Mouse (Mus musculus) left cerebral cortex, postnatal 14 days (tissue): ENCODE measurements around the gene Wdr6. TPM values are rescaled to one million over a fixed set of nuclear protein-coding genes. Genes with fewer than 3 reads are reported as not detected.
"Not testable (repeated sequence)": the region's sequence is repeated elsewhere in the genome, so short reads cannot be mapped to it uniquely, and the experiment has no call there.

Experiments used
- DNase-seq, 2 experiments: peaks; one replicate each; pipeline ENCODE4 v3.0.0; 2021 to 2022; ENCODE audit warnings: low spot score in 2 of 2, mixed read lengths in 1 of 2
- intact Hi-C: fragments of 180-260 bp; cut with DNase I; formaldehyde crosslinking; loops from one replicate; pipeline ENCODE4 v1.15.1; 2025
- long read RNA-seq, 2 experiments: library from polyadenylated mRNA; stranded (forward); transcript quantifications; one replicate each; pipeline ENCODE4 v2.0.0; 2021
- total RNA-seq, 2 experiments: library from RNA; stranded (reverse); gene quantifications; 2 replicates each; pipeline ENCODE4 v1.2.3; 2021

The Wdr6 gene
- 100 to 1,000 TPM; 184 to 202 TPM for total RNA-seq
- long read RNA-seq, experiment 1, full-length matches to known transcripts = 114 of 194 reads
- long read RNA-seq, experiment 1, partial matches to known transcripts = 74 of 194 reads
- long read RNA-seq, experiment 1, other reads (novel, unspliced or antisense) = 6 of 194 reads
- long read RNA-seq, experiment 2, full-length matches to known transcripts = 142 of 234 reads
- long read RNA-seq, experiment 2, partial matches to known transcripts = 83 of 234 reads
- long read RNA-seq, experiment 2, other reads (novel, unspliced or antisense) = 9 of 234 reads

DNA sequence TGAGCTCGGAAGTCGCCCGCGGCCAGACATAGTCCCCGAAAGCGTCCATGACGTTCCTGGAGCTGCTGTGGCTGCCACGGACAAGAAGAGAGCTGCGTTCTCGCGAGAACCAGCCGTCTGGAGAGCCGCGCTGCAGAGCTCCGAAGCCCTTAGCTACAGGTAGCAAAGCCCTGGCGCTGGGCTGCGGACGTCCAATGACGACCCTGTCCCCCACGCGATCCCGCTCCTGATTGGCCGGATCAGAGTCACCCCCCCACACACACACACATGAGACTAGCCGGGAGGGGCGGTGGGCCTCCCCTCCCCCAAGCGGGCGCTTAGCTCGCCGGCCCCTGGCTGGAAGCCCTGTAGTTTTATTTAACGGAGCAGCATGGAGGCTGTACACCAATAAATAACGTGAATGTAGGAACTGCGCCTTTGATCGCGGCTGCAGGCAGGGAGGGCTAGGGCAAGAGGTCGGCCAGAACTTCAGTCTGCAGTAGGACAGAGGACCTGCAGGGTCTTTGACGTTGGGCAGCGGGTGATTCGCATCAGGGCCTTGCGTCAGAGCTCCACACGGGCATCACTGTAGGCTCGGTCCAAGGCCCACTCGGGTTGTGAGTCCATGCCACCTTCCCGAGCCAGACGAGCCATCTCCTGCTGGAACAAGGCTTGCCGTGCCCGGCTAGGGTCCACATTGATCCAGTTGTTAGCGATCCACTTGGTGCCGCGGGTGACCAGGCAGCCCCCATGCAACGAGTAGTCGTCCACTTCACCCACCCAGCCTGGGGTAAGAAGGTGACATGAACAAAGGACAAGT is at the start of gene Wdr6:
Gene Wdr6 (minus strand): TSS at position 195 of the 799 bp plus-strand sequence.
- peak; percentile 94 to 98 for DNase-seq
- intact Hi-C loops = no loop called here

DNA sequence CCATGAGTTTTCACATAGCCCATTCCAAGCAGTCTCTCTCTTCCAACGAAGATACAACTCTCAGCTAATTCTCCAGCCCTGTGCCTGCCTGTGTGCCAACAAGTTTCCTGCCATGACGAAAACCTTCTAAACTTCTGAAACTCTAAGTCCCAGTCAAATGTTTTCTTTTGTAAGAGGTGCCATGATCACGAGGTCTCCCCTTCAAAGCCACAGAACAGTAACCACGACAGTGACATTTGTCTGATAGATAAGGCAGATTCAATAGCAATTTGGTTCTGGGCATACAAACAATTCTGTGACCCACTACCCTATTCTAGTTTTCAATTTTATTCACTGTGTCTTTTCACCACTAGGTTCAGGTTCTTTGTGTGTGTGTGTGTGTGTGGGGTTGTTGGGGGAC is 49.6 kb upstream of the Wdr6 start:
- no peak for DNase-seq
- intact Hi-C loops = no loop called here

DNA sequence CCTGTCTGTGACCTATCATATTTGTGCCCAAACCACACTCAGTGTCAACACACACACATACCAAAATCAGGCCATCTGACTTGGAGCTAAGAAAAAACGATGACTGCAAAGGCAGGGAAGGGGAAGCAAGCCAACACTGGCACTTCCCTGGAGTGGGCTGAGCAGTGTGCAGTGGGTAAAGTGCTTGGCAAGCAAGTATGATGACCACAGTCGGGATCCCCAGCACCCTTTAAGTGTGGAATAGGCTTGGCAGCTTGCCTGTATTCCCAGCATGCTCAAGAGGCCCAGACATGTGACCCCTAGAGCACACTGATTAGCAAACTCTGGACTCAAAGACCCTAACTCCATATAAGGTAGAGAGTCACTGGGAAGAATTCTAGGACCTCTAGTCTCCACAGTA is 48.0 kb upstream of the Wdr6 start:
- no peak for DNase-seq

DNA sequence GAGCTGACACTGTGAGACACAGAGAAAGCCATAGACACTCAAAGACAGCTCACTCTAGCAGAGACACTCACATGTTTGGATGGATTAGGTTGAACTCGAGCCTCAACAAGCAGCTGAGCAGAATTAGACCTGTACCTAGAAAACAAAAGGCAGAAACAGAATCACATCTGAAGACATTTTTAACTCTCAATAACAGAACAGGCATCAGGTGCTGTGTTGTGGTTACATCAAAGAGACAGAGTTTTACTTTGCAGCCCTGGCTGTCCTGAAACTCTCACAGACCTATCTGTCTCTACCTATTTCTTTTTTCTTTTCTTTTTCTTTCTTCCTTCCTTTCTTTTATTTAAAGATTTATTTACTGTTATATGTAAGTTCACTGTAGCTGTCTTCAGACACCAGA is 38.8 kb upstream of the Wdr6 start:
- intact Hi-C loops = no loop called here
- DNase-seq = no peak

More for the DNA sequence above, 48.0 kb upstream of the Wdr6 start:
- intact Hi-C loops = no loop called here

DNA sequence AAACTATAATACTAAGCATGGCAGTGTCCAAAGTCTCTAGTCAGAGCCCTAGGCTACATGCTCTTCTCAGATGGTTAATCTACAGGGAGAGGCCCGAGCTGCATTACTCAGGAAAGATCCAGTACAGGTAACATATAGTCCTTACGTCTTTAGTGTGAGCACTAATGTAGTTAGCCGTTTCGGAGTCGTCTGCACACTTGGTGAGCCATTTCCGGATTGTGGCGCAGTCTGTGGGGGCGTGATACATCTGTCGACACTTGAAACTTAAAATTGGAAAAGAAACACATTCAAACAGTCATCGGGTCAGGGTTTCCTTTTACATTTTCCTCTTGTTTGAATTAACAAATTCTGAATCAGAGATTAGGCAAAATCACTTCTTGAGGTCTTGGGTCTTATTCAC is 32.9 kb upstream of the Wdr6 start:
- DNase-seq = peak in 1 of 2 experiments; percentile 25
- intact Hi-C loops = no loop called here

DNA sequence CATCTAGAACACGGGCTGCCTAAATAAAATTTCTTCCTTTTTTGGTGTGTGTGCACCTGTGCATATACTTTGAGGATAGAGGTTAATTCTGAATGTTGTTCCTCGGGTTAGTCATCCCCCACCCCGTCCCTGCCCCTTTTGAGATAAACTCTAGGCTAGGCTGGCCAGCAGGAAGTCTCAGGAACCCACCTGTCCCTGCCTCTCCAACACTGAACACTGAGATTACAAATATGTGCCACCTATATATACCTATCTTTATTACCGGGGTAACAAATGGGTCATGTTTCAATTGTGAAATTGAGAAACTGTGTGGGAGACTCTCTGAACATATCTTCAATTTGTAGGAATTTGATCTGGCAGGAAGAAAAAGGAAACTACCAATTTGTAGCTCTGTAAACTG is 30.4 kb upstream of the Wdr6 start:
- intact Hi-C loops = no loop called here

DNA sequence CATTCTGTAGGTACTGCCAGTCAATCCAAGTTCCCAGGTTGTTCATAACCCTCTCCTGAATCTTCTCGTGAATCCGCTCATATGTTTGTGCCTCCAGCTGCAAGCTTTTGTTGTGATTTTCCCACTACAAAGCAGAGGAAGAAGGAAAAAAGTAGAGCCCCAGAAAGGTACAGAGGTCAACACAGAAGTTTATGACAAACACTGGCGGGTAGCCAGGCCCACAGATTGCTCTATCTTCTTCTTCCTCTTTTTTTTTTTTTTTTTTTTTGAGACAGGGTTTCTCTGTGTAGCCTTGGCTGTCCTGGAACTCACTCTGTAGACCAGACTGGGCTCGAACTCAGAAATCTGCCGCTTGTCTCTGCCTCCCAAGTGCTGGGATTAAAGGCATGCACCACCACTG is 29.4 kb upstream of the Wdr6 start:
- intact Hi-C loops, DNase-seq: not testable (repeated sequence)

More for the DNA sequence above, 30.4 kb upstream of the Wdr6 start:
- DNase-seq = no peak

DNA sequence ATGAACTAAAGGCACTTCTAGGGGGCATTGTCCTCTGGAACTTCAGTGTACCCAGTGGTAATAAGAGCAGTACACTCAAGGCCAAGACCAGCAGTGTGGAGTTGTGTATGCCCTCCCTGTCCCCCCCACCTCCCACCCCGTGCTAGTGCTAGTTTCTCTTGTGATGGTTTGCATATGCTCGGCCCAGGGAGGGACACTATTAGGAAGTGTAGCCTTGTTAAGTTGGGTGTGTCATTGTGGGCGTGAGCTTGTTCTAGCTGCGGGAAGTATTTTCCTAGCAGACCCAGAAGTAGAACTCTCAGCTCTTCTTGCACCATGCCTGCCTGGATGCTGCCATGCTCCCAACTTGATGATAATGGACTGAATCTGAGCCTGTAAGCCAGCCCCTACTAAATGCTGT is 23.4 kb upstream of the Wdr6 start:
- intact Hi-C loops = no loop called here

DNA sequence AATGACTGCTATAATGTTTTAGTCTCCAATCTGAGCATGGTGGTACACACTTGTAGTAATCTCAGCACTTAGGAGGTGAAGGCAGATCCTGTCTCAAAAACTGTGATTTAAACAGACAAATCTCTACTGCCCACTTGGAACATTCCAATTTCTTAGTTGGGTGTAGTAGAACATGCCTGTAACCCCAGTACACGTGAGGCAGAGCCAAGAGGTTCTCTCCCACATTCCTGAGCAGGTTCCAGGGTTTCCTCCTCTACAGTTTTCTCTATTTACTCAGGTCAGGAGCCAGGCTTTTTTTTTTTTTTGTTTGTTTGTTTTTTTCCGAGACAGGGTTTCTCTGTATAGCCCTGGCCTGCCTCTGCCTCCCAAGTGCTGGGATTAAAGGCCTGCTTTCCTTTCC is 21.5 kb upstream of the Wdr6 start:
- intact Hi-C loops = no loop called here
- no peak for DNase-seq

More for the DNA sequence above, 23.4 kb upstream of the Wdr6 start:
- DNase-seq = no peak

DNA sequence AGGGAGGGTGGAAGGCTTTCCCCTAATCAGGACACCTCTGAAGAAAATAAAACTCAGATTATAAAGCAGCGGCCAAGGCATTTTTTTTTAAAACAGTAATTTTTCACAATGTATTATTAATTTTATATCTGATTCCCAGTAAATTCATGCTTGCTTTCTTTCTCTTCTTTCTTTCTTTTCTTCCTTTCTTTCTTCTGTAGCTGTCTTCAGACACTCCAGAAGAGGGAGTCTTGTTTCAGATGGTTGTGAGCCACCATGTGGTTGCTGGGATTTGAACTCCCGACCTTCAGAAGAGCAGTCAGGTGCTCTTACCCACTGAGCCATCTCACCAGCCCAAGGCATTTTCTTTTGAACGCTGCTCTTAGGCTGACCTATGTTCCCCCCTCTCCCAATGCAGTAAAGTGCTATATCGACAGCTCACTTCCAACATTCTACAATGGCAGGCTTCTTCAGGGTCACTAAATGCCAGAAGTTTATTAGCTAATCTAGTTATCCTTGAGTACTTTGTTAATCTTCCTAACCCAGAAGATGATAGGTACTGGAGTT is 20.6 kb upstream of the Wdr6 start:
- no peak for DNase-seq
- intact Hi-C loops = no loop called here

DNA sequence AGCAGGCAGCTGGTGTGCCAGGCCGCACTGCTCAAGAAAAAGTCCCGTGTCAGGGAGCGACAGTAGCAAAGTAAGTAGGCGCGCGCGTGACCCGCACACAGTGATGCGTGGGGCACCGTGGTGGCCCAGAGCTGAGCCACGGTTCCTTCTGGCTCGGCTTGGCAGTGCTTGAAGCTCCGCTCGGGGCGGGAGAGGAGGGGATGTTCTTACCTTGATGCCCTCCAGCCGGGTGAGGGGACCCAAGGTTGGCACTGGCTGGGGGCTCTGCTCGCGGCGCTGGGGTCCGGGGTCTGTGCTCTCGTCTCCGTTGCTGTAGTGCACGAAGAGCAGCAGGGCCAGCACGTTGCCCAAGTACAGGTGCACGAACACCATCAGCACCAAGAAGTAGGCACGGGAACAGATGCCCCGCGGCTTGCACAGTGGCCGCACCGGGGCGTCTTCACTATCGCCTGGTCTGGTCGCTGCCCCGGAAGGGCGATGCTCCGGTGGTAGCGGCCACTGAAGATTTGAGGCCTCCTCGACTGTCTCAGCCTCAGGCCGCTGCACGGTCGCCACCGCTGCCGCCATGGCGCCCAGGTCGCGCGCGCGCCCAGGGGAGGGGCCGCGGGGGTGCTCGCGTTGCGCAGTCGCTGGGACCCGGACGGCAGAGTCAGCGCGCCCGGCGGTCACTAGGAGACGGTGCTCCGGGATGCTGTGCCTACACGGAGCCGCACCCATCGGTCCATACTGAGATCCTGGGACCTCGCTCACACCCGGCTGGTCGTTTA is 18.6 kb upstream of the Wdr6 start, which contains the start of gene P4htm:
Gene P4htm (minus strand): TSS at position 670 of the 767 bp plus-strand sequence.
- peak; percentile 70 to 80 for DNase-seq
- intact Hi-C loops = no loop called here

DNA sequence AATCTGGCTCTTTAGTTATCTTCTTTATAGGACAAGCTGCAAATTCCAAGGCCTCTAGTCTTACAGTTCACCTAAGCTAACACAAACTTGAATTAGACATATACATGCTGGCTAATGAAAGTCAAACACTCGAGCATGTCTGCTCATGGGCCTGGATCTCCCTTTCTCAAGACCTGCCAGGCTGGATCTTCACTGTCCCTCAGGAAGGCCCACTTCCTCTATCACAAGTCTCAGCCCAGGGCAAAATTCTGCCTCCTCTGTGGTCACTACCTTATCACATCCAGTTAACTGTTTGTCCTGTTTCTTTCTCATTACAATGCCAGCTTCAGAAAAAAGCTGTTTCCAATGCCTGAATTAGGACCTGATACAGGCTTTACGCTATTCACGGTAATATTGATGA is 15.8 kb upstream of the Wdr6 start:
- DNase-seq = no peak
- intact Hi-C loops = no loop called here

DNA sequence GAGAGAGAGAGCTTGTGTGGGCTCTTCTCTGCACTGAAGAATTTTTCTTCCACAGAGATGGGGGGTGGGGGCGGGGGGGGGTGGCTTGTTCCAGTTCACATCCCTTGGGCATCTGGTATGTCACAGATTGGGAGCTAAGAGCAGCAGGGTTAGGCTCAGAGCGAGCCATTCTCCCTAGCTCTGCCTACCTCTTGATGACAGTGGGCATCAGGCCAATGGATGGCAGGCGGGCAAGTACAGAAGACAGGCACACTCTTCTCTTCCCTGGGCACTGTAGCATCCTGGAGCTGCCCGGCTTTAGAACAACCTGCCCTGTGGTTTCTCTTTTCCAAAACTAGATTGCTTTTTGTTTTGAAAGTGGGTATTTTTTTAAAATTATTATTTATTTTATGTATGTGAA is 12.9 kb upstream of the Wdr6 start:
- intact Hi-C loops = no loop called here
- DNase-seq = no peak

DNA sequence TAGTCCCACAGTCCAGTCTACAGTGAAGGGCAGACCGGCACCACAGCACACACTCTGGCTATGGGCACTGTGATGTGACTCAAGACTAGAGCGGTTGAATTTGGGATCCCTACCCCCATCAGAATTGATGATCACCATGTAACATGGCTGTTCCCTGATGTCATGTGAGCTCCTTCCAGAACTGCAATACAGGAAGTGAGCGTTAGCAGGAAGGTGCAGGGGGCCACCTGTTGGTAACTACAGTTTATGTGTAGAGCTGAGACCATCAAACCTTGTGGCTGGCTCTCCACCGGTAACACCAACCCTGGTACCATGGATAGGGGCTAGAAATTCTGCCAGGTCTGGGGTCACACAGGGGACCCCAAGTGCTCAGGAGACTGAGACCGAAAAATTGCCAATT is 10.7 kb upstream of the Wdr6 start:
- peak in 1 of 2 experiments; percentile 70 for DNase-seq
- intact Hi-C loops = no loop called here

DNA sequence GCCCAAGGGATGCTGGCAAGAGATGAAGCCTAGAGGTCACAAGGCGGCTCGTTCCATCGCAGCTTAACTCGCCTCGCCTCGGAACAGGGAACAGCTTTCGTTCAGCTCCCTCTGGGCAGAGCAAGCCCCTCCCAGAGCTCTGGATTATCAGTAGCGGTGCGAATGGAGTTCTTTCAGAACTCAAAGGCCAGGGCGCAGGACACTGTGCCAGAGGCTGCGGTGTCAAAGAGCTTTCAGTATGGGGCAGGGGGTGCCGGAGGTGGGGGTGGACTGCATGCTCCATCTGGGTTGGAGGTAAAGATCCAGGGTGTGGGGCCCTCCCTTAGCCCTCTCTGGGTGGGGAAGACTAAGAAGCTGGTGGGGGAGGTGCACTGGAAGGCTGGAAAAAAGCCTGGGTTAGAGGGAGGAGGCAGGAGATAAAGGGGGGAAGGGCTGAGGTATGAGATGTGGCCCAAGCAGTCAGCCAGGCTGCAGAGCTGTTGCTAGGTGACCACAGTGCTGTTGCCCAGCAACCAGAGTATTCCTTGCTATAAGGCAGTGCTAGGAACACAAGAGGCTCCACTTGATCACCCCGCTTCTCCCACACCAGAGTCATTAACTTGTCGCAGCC is 9.1 kb upstream of the Wdr6 start:
- DNase-seq = peak; percentile 89 to 97
- intact Hi-C loops = no loop called here

DNA sequence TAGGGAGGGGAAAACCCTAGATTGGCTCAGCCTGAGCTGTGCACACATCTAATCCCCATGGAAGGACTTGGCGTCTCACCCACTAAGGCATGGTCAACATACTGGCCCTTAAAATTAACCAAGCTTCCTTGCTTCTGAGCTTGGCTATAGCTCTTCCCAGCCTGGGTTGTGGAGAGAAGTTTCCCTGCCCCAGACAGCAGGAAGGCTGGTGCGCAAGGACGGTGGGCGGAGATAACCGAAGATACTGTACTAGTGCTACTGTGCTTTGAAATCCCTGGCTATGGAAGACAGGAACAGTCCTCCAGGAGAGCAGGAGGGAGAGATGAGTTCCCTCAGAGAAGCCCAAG is 778 bp upstream of the Wdr6 start:
- intact Hi-C loops = no loop called here
- peak in 1 of 2 experiments; percentile 38 for DNase-seq

DNA sequence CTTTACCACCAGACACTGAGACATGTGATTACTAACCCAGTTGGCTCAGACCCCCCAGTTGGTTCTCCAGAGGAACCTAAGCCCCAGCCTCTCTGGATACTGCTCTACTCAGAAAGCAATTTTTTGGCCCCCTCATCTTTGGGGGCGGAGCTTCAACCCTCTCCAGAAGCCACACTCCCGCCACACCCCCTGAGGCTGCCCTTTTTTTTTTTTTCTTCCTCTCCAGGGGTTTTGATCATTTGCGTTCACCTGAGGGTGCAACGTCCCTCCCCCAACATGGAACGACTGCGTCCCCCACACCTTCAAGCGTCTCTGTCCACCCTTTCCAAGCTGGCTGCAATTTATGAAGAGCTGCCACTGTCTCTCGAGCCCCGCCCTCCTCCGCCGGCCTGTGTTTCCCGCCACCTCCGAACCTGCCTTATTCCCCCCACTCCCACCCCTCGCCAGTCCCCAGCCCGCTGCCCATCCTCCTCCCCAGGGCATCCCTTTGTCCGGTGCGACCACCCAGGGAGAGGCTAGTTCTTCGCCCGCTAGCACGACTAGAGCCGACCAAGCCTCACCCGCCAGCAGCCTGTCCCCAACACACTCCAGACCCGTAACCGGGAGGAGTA is 500 bp downstream of the Wdr6 start:
- intact Hi-C loops = no loop called here
- peak in 1 of 2 experiments; percentile 78 for DNase-seq

DNA sequence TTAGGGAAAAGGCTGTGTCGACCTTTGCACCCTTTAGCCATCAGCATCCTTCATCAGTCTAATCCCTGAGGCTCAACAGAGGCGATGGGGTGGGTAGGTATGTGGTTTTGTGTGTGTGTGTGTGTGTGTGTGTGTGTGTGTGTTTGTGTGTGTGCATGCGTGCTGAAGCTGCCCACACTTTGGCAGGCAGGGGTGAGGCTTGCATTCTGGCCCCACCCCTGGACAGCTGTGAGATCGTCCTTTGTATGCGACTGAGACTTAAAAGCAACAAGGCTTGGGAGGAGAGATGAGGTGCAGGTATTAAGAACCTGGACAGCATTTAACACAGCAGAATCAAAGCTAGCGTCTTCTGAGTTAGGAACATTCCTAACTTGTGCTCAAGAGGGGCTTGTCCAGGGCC is 1.5 kb downstream of the Wdr6 start:
- intact Hi-C loops = no loop called here
- DNase-seq = no peak
